20 mouse cellular contexts compared by ENCODE assay signal in genomic region chr4:53488803-53489202, GRCm38 (mm10). TPM values are rescaled to one million over a fixed set of nuclear protein-coding genes. Genes with fewer than 3 reads are reported as not detected.
A peak's percentile ranks its signal among the peaks of the same experiment; 100 is the strongest.
DNase-seq lines count a peak whose midpoint lies in the region; ATAC-seq and TF ChIP-seq lines count a peak whose summit lies in the region.
"Had no signal": no experiment of that assay in that cellular context is flagged by ENCODE, and none has a peak within 500 bp of the region (broad histone marks: within the 10 kb centered on the region; RNA-seq: fewer than 3 reads in every experiment).

No protein-coding gene starts in this region.

- ATAC-seq in forebrain, embryonic 14.5 days: peak; percentile 86
- ATAC-seq in forebrain, postnatal 0 days: peak; percentile 61
- ATAC-seq in midbrain, embryonic 13.5 days: no peak

- peaks cover 14% of the 10 kb centered on the region for H3K4me1 ChIP-seq in forebrain, embryonic 14.5 days (ENCODE audit: control insufficient read depth, insufficient read depth, low read length)
- H3K4me1 ChIP-seq in forebrain, embryonic 10.5 days: peaks cover 8% of the 10 kb centered on the region
- H3K4me1 ChIP-seq in cerebellum, adult 2 months (ENCODE audit: control insufficient read depth, insufficient read depth, low read length): peaks cover 35% of the 10 kb centered on the region
- peaks cover 7% of the 10 kb centered on the region; the same call in 1 of the 2 replicates for H3K4me1 ChIP-seq in forebrain, postnatal 0 days (ENCODE audit: insufficient read depth)
- peaks cover 10% of the 10 kb centered on the region for H3K4me1 ChIP-seq in midbrain, embryonic 13.5 days (replicated peaks)
- H3K4me1 ChIP-seq: limb, embryonic 10.5 days had no signal

- H3K27me3 ChIP-seq in forebrain, embryonic 14.5 days (replicated peaks; ENCODE audit: control insufficient read depth, insufficient read depth, low read length): no peaks in the 10 kb centered on the region
- H3K27me3 ChIP-seq in forebrain, embryonic 10.5 days (ENCODE audit: poor library complexity, severe bottlenecking): no peaks in the 10 kb centered on the region
- no peaks in the 10 kb centered on the region for H3K27me3 ChIP-seq in cerebellum, adult 2 months (ENCODE audit: control insufficient read depth, insufficient read depth, low read length)
- H3K27me3 ChIP-seq in forebrain, postnatal 0 days (ENCODE audit: insufficient read depth, low read length): no peaks in the 10 kb centered on the region
- H3K27me3 ChIP-seq in midbrain, embryonic 13.5 days: no peaks in the 10 kb centered on the region
- H3K27me3 ChIP-seq: CH12.LX; heart, embryonic 15.5 days; liver, embryonic 13.5 days had no signal

- peak; percentile 14; the same call in 1 of the 2 replicates for TF ChIP-seq POLR2A in cerebellum, adult 2 months (IDR thresholded peaks at IDR 0.05; ENCODE audit: borderline replicate concordance, insufficient read depth, low read length)

- H3K9me3 ChIP-seq in forebrain, embryonic 14.5 days (replicated peaks; ENCODE audit: control insufficient read depth, low read length): no peaks in the 10 kb centered on the region
- no peaks in the 10 kb centered on the region for H3K9me3 ChIP-seq in forebrain, embryonic 10.5 days
- H3K9me3 ChIP-seq in forebrain, postnatal 0 days (ENCODE audit: low read length): no peaks in the 10 kb centered on the region
- H3K9me3 ChIP-seq in midbrain, embryonic 13.5 days: no peaks in the 10 kb centered on the region
- H3K9me3 ChIP-seq: embryonic facial prominence, embryonic 10.5 days; heart, embryonic 15.5 days; limb, embryonic 10.5 days; liver, embryonic 13.5 days had no signal

- DNase-seq in forebrain, embryonic 14.5 days (ENCODE audit: low spot score): peak; percentile 74
- DNase-seq in forebrain, embryonic 10.5 days (ENCODE audit: extremely low spot score, low spot score): no peak
- peak; percentile 68 for DNase-seq in layer of hippocampus, adult 9-11 months
- DNase-seq in layer of hippocampus, postnatal 25 days (ENCODE audit: extremely low spot score in 1 of 2, low spot score in 1 of 2): no peak
- peak; percentile 77 to 94 for DNase-seq in cerebellum, adult 2 months
- DNase-seq in forebrain, postnatal 0 days: peak; percentile 67
- no peak for DNase-seq in thymus, postnatal 36 days
- DNase-seq: adrenal gland, postnatal 25 days; kidney, adult 8-10 months; liver, embryonic 13.5 days; lung, postnatal 36 days; midbrain, embryonic 14.5 days; right cerebral cortex, postnatal 25 days had no signal

- 80% methylated on average over 5 of the region's 5 CpGs for WGBS in forebrain, embryonic 14.5 days
- 96% methylated on average over 5 of the region's 5 CpGs for WGBS in forebrain, embryonic 10.5 days
- 7% methylated on average over 5 of the region's 5 CpGs for WGBS in cerebellum, adult 2 months
- WGBS in forebrain, postnatal 0 days: 61% methylated on average over 5 of the region's 5 CpGs
- WGBS in midbrain, embryonic 13.5 days: 95% methylated on average over 5 of the region's 5 CpGs

- TF ChIP-seq CTCF in cerebellum, adult 2 months (IDR thresholded peaks at IDR 0.05; ENCODE audit: borderline replicate concordance, insufficient read depth, low read depth, low read length): no peak
- no peak for TF ChIP-seq CTCF in forebrain, postnatal 0 days (IDR thresholded peaks at IDR 0.05; ENCODE audit: low read depth)

- no peak overlapping the region for H3K4me2 ChIP-seq in forebrain, embryonic 14.5 days (ENCODE audit: low read length)
- no peak overlapping the region for H3K4me2 ChIP-seq in forebrain, postnatal 0 days (ENCODE audit: low read depth)
- H3K4me2 ChIP-seq in midbrain, embryonic 13.5 days (replicated peaks): no peak overlapping the region
- H3K4me2 ChIP-seq: heart, embryonic 15.5 days; hindbrain, embryonic 14.5 days; liver, embryonic 13.5 days had no signal

- no peak overlapping the region for H3K27ac ChIP-seq in forebrain, embryonic 14.5 days (ENCODE audit: low read depth, low read length)
- no peak overlapping the region for H3K27ac ChIP-seq in forebrain, embryonic 10.5 days
- peak overlapping the region; percentile 3; the same call in 1 of the 2 replicates for H3K27ac ChIP-seq in cerebellum, adult 2 months (ENCODE audit: insufficient read depth, low read length)
- H3K27ac ChIP-seq in forebrain, postnatal 0 days (ENCODE audit: low read depth, low read length): no peak overlapping the region
- no peak overlapping the region for H3K27ac ChIP-seq in midbrain, embryonic 13.5 days
- H3K27ac ChIP-seq: embryonic facial prominence, embryonic 10.5 days; heart, embryonic 15.5 days; hindbrain, embryonic 14.5 days; limb, embryonic 10.5 days; liver, embryonic 13.5 days had no signal

- no peaks in the 10 kb centered on the region for H3K36me3 ChIP-seq in forebrain, embryonic 14.5 days (ENCODE audit: control insufficient read depth, insufficient read depth, low read length)
- H3K36me3 ChIP-seq in forebrain, embryonic 10.5 days (replicated peaks): no peaks in the 10 kb centered on the region
- H3K36me3 ChIP-seq in forebrain, postnatal 0 days (ENCODE audit: insufficient read depth): peaks cover 3% of the 10 kb centered on the region; the same call in 1 of the 2 replicates
- no peaks in the 10 kb centered on the region for H3K36me3 ChIP-seq in midbrain, embryonic 13.5 days
- H3K36me3 ChIP-seq: embryonic facial prominence, embryonic 10.5 days; heart, embryonic 15.5 days; limb, embryonic 10.5 days; liver, embryonic 13.5 days had no signal

- H3K9ac ChIP-seq in forebrain, embryonic 14.5 days (ENCODE audit: low read length): no peak overlapping the region
- H3K9ac ChIP-seq in forebrain, postnatal 0 days: no peak overlapping the region
- no peak overlapping the region for H3K9ac ChIP-seq in midbrain, embryonic 13.5 days (replicated peaks)
- H3K9ac ChIP-seq: heart, embryonic 15.5 days; hindbrain, embryonic 14.5 days; liver, embryonic 13.5 days had no signal

- H3K4me3 ChIP-seq in forebrain, embryonic 14.5 days (ENCODE audit: low read depth, low read length): no peak overlapping the region
- no peak overlapping the region for H3K4me3 ChIP-seq in forebrain, embryonic 10.5 days
- H3K4me3 ChIP-seq in cerebellum, adult 2 months (replicated peaks; ENCODE audit: insufficient read depth, low read depth, low read length): no peak overlapping the region
- no peak overlapping the region for H3K4me3 ChIP-seq in forebrain, postnatal 0 days (ENCODE audit: low read depth, low read length)
- H3K4me3 ChIP-seq in midbrain, embryonic 13.5 days (replicated peaks): no peak overlapping the region
- H3K4me3 ChIP-seq: embryonic facial prominence, embryonic 10.5 days; erythroblast, embryonic 14.5 days; heart, embryonic 15.5 days; limb, embryonic 10.5 days; liver, embryonic 13.5 days had no signal

RNA-seq across cellular contexts. Expression of gene Slc44a1, which starts 48.6 kb away (rescaled TPM):
- polyA plus RNA-seq in forebrain, embryonic 14.5 days (2014; fragmentation: Nextera tagmentation; extraction: Ambion mirVana): 12.1 and 13.0 TPM in 2 replicates
- 9.9 and 10.4 TPM in 2 replicates for polyA plus RNA-seq in forebrain, embryonic 10.5 days (2016; fragmentation: Nextera tagmentation; extraction: Ambion mirVana)
- 100 to 1,000 TPM; 109 to 114 TPM for total RNA-seq in layer of hippocampus, postnatal 25 days (2021)
- 77.0 and 85.3 TPM in 2 replicates for polyA plus RNA-seq in cerebellum, adult 2 months (2012; rRNA removed)
- total RNA-seq in forebrain, postnatal 0 days (2014; rRNA removed): 29.3 and 31.9 TPM in 2 replicates
- 11.9 and 12.4 TPM in 2 replicates for polyA plus RNA-seq in forebrain, postnatal 0 days (2015; fragmentation: Nextera tagmentation; extraction: Ambion mirVana)
- 7.9 and 11.6 TPM in 2 replicates for polyA plus RNA-seq in midbrain, embryonic 13.5 days (2015; fragmentation: Nextera tagmentation; extraction: Ambion mirVana)

Comparison
In these comparisons a context has a peak if more than half of its experiments do, and no peak if none do; other contexts are left out.
1. DNase-seq: peak in forebrain, embryonic 14.5 days (single experiment), layer of hippocampus, adult 9-11 months (single experiment), cerebellum, adult 2 months (2 of 2) and forebrain, postnatal 0 days (single experiment); none in forebrain, embryonic 10.5 days (single experiment), layer of hippocampus, postnatal 25 days (0 of 2) and thymus, postnatal 36 days (0 of 2).